27 mouse cellular contexts compared by ENCODE assay signal in the genomic region with DNA sequence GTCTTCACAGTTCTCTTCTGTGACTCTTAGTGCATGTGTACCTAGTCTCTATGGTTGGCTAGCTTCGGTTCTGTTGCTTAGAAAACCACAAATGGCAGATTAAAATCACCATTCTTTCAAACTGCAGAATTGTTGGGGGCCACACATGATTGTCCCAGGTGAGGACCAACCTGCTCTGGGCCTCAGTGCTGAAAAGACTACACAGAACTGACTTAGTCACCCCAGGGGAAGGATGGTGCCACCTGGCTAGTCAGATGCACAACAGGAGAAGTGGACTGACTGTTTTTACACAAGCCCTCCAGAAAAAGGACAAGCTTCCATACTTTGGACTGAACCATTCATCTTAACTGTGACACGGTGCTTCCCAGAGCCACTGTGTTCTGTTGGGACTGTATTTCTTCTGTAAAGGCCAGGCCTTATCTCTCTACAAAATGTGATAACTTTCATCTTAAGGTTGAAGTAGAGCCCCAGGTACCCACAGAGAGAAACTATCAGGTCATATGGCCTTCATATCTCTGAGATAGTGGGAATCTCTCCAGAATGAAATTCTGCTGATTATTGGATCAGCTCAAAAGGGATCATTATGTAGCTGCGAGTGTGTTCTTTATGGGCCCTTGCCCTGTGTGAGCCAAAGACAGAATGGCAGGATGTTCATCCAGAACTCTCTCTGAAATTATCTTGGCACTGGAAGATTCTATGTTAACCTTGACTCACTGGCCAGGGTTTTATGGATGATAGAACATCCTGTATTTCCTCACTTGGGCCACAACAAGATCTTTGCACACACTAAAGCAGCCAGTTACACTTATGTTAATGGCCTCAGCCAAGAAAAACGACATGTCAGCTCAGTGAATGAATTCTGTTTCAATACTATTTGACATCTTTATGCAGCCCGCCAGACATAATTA.
DNase-seq lines count a peak whose midpoint lies in the region; ATAC-seq and TF ChIP-seq lines count a peak whose summit lies in the region.
"Had no signal": no experiment of that assay in that cellular context is flagged by ENCODE, and none has a peak within 500 bp of the region (broad histone marks: within the 10 kb centered on the region; RNA-seq: fewer than 3 reads in every experiment).

No protein-coding gene starts in this region.

- peak overlapping the region; percentile 61 for H3K27ac ChIP-seq in MEL (ENCODE audit: control insufficient read depth, low read depth, low read length)
- no peak overlapping the region for H3K27ac ChIP-seq in midbrain, embryonic 13.5 days
- H3K27ac ChIP-seq: forebrain, embryonic 12.5 days; hindbrain, embryonic 12.5 days; left cerebral cortex, adult 2 months; limb, embryonic 15.5 days had no signal

- no peak overlapping the region for H3K9ac ChIP-seq in MEL (ENCODE audit: control insufficient read depth, low read depth, low read length, poor library complexity, severe bottlenecking)
- no peak overlapping the region for H3K9ac ChIP-seq in midbrain, embryonic 13.5 days (replicated peaks)
- H3K9ac ChIP-seq: forebrain, embryonic 12.5 days; heart, embryonic 12.5 days; hindbrain, embryonic 12.5 days; limb, embryonic 15.5 days had no signal

- no peak for TF ChIP-seq CTCF in MEL (IDR thresholded peaks at IDR 0.05 in 2 of 3, conservative IDR thresholded peaks at IDR 0.05 in 1 of 3; ENCODE audit: control insufficient read depth in 1 of 3, insufficient read depth in 1 of 3, low read depth in 2 of 3, low read length in 3 of 3, poor library complexity in 1 of 3, severe bottlenecking in 1 of 3)
- TF ChIP-seq CTCF in brain, embryonic 14.5 days (IDR thresholded peaks at IDR 0.05; ENCODE audit: borderline replicate concordance, extremely low read depth, insufficient read depth, insufficient read length): no peak

- H3K36me3 ChIP-seq in MEL (ENCODE audit: control insufficient read depth in 1 of 2, insufficient read depth in 2 of 2, low read length in 2 of 2): peaks cover 0 to 45% of the 10 kb centered on the region in 2 experiments; a peak in 2 of 4 replicates
- H3K36me3 ChIP-seq in midbrain, embryonic 13.5 days: no peaks in the 10 kb centered on the region
- H3K36me3 ChIP-seq: forebrain, embryonic 12.5 days; heart, embryonic 12.5 days; hindbrain, embryonic 12.5 days; limb, embryonic 15.5 days had no signal

- H3K27me3 ChIP-seq in MEL (ENCODE audit: control insufficient read depth in 1 of 2, insufficient read depth in 2 of 2, low read length in 2 of 2): no peaks in the 10 kb centered on the region
- H3K27me3 ChIP-seq in midbrain, embryonic 13.5 days: no peaks in the 10 kb centered on the region
- H3K27me3 ChIP-seq: CH12.LX; forebrain, embryonic 12.5 days; heart, embryonic 12.5 days; hindbrain, embryonic 12.5 days; limb, embryonic 15.5 days had no signal

- ATAC-seq in megakaryocyte-erythroid progenitor cell, adult 5-6 weeks (replicated peaks; ENCODE audit: low FRiP score, low TSS enrichment, poor library complexity, severe bottlenecking): peak; percentile 5; the same call in 1 of the 2 replicates
- ATAC-seq in midbrain, embryonic 13.5 days: no peak
- ATAC-seq: midbrain, embryonic 16.5 days had no signal

- WGBS in midbrain, embryonic 13.5 days: 68% methylated on average over 5 of the region's 5 CpGs

- peaks cover 57% of the 10 kb centered on the region for H3K79me2 ChIP-seq in MEL (ENCODE audit: control insufficient read depth, insufficient read depth, low read length, poor library complexity)

- intact Hi-C loops in heart, postnatal 14 days (cut with DNase I): no loop called here

- DNase-seq in heart, adult 11 months: peak; percentile 42
- no peak for DNase-seq in heart, postnatal 14 days
- peak; percentile 19 for DNase-seq in MEL (ENCODE audit: low read depth, low spot score)
- peak; percentile 39 for DNase-seq in brain, embryonic 14.5 days (ENCODE audit: low read depth)
- no peak for DNase-seq in left cerebral cortex, adult 9 months (ENCODE audit: low spot score in 2 of 2)
- DNase-seq: B cell, adult 2 months; cerebellum, adult 11-12 months; cerebellum, postnatal 10 days; gastrocnemius, postnatal 10 days; heart, adult 18-20 months; heart, postnatal 10 days; kidney, adult 11 months; layer of hippocampus, adult 9-11 months; left cerebral cortex, postnatal 4 days; lung, postnatal 4 days; right cerebral cortex, adult 18-20 months; right cerebral cortex, postnatal 4 days; thymus, adult 2 months had no signal

- no peak overlapping the region for H3K4me2 ChIP-seq in midbrain, embryonic 13.5 days (replicated peaks)
- H3K4me2 ChIP-seq: forebrain, embryonic 12.5 days; heart, embryonic 12.5 days; hindbrain, embryonic 12.5 days; limb, embryonic 15.5 days had no signal

- TF ChIP-seq EP300 in MEL (IDR thresholded peaks at IDR 0.05; ENCODE audit: low read depth in 1 of 2, low read length in 2 of 2): peak in 1 of 2 experiments; percentile 53; a peak in 2 of 4 replicates

- no peaks in the 10 kb centered on the region for H3K9me3 ChIP-seq in MEL (replicated peaks; ENCODE audit: insufficient read depth, low read length)
- no peaks in the 10 kb centered on the region for H3K9me3 ChIP-seq in midbrain, embryonic 13.5 days
- H3K9me3 ChIP-seq: forebrain, embryonic 12.5 days; limb, embryonic 15.5 days had no signal

- no peak for TF ChIP-seq RAD21 in MEL (IDR thresholded peaks at IDR 0.05; ENCODE audit: low read depth, low read length)

- peaks cover 22 to 41% of the 10 kb centered on the region in 2 experiments for H3K4me1 ChIP-seq in MEL (ENCODE audit: control insufficient read depth in 1 of 2, insufficient read depth in 2 of 2, low read length in 2 of 2)
- peaks cover 21% of the 10 kb centered on the region for H3K4me1 ChIP-seq in midbrain, embryonic 13.5 days (replicated peaks)

- no peak overlapping the region for H3K4me3 ChIP-seq in MEL (ENCODE audit: control insufficient read depth in 1 of 2, insufficient read depth in 1 of 2, low read depth in 2 of 2, low read length in 2 of 2)
- no peak overlapping the region for H3K4me3 ChIP-seq in midbrain, embryonic 13.5 days (replicated peaks)
- H3K4me3 ChIP-seq: forebrain, embryonic 12.5 days; heart, embryonic 12.5 days; hindbrain, embryonic 12.5 days; left cerebral cortex, adult 2 months; limb, embryonic 15.5 days had no signal

- TF ChIP-seq POLR2A in MEL (IDR thresholded peaks at IDR 0.05; ENCODE audit: control insufficient read depth in 1 of 2, insufficient read depth in 1 of 2, low read depth in 1 of 2, low read length in 2 of 2, poor library complexity in 1 of 2): no peak
- TF ChIP-seq POLR2A in brain, embryonic 14.5 days (IDR thresholded peaks at IDR 0.05; ENCODE audit: borderline replicate concordance, extremely low read depth, insufficient read depth, insufficient read length, poor library complexity, severe bottlenecking): no peak

TF ChIP-seq in MEL, 35 proteins besides CTCF, POLR2A, EP300 and RAD21:
- TF ChIP-seq TCF12 (IDR thresholded peaks at IDR 0.05; ENCODE audit: low read depth, low read length) (0 out of 2 replicates have a peak, but pooled peaks have one; percentile 30), USF1 (IDR thresholded peaks at IDR 0.05; ENCODE audit: low read depth, low read length) (peak; percentile 54), MXI1 (IDR thresholded peaks at IDR 0.05; ENCODE audit: low read depth, low read length) (peak; percentile 19; the same call in 1 of the 2 replicates), TBP (IDR thresholded peaks at IDR 0.05; ENCODE audit: low read depth, low read length) (no peak), ZC3H11A (IDR thresholded peaks at IDR 0.05; ENCODE audit: low read depth, low read length) (no peak), RCOR1 (IDR thresholded peaks at IDR 0.05; ENCODE audit: low read depth, low read length) (peak; percentile 21), ETS1 (IDR thresholded peaks at IDR 0.05; ENCODE audit: low read depth, low read length) (peak; percentile 36; the same call in 1 of the 2 replicates), NRF1 (IDR thresholded peaks at IDR 0.05; ENCODE audit: insufficient read depth, low read depth, low read length, poor library complexity, severe bottlenecking) (no peak), CHD2 (IDR thresholded peaks at IDR 0.05; ENCODE audit: low read length) (no peak), GATA1 (IDR thresholded peaks at IDR 0.05; ENCODE audit: low read depth, low read length) (peak; percentile 61)
TF ChIP-seq in MEL: peak in this region for 6.

Comparison
In these comparisons a context has a peak if more than half of its experiments do, and no peak if none do; other contexts are left out.
1. DNase-seq: peak in heart, adult 11 months (single experiment), MEL (single experiment) and brain, embryonic 14.5 days (single experiment); none in heart, postnatal 14 days (0 of 2) and left cerebral cortex, adult 9 months (0 of 2).